Mouse (Mus musculus) effector memory CD4-positive, alpha-beta T cell, adult 5 months (primary cell): ENCODE measurements around the gene Suco. TPM values are rescaled to one million over a fixed set of nuclear protein-coding genes. Genes with fewer than 3 reads are reported as not detected.

Experiments
- polyA plus RNA-seq: library from polyadenylated mRNA; unstranded; fragments of 100-300 nt; shearing (Covaris generic); gene quantifications from one replicate; pipeline ENCODE4 v1.2.1, GENCODE M21; 2017

Suco gene
- polyA plus RNA-seq = 119 TPM

DNA sequence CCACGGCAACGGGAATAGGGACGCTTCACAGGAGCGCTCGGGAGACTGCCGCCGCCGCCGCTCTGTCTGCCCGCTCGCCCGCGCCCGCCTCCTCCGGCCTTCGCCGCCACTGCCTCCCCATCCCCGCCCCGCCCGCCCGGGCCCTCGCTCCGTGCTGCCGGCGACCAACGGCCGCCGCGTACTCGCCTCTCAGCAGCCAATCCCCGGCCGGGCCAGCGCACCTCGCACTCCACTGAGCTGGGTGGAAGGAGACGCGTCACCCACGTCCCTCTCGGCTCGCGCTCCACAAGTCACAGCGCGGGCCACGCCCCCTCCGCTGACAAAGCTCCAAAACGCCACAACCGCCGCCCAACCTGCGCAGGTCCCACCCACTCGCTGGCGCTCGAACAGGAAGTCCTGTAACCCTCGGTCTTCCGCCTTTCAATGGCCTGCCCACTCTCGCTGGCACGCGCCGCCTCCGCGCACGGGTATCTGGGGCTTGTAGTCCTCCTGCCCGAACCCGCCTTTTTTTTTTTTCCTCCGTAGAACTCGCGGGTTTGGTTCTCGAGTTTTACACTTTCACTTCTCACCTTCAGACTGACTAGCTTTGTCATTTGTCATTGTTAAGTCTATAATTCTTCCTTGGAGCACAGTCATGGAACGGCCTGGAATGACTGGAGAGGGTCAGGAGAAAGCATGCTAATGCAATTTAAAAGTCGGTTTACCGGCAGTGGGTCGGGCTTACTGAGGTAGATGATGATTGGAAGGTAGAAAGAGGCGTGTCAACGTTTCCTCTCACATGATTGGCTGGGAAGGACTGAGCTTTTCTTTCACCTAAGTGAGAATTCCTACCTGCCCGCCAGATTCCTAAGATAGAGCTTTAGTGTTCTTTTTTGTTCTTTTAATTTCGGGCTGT, at the start of gene Suco:
Gene Suco (minus strand): TSS at position 130 of the 895 bp plus-strand sequence.

DNA sequence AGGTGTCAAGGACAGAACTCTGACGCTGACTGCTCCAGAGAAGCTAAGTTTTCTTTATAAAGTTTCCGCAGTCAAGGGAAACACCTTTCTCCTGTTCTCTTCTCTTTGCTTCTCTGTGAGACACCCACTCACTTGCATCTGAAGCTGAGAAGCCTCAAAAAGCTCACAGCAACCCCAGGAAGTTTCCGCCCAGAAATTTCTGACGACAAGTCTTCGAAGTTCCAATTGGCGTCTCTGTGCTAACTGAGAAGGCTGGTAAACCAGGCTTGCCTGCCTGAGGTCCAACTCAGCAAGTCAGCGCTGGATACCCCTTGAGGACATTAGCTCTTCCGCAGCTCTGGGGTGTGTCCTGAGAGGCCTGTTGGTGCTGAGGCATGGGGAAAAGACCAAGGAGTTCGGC, 88.1 kb downstream of the Suco start, which contains the start of gene Fasl:
Gene Fasl (minus strand): TSS at position 157 of the 400 bp plus-strand sequence.

Other genes starting within 250 kb of the Suco start
- gene Fasl, start 88.2 kb downstream of the Suco start, polyA plus RNA-seq = 222 TPM
- 17.5 TPM for gene Pigc, start 92.5 kb upstream of the Suco start, polyA plus RNA-seq
- not detected for gene 4930558K02Rik, start 103.0 kb upstream of the Suco start, polyA plus RNA-seq